Mouse (Mus musculus): ENCODE data around the gene Vamp2. TPM values are rescaled to one million over a fixed set of nuclear protein-coding genes. Genes with fewer than 3 reads are reported as not detected.
A peak's percentile ranks its signal among the peaks of the same experiment; 100 is the strongest.

The Vamp2 gene
- polyA plus RNA-seq, 1 experiment from 2014 or later: 95.9 TPM

- Histone ChIP-seq H3K9ac (ENCODE audit: low read length) (peak overlapping the region; percentile 75), H3K4me1 (replicated peaks; ENCODE audit: control insufficient read depth, insufficient read depth, low read length) (peaks cover 29% of the 10 kb centered on the region), H3K9me3 (ENCODE audit: control insufficient read depth, low read length) (no peaks in the 10 kb centered on the region), H3K4me3 (ENCODE audit: low read depth, low read length) (peak overlapping the region; percentile 74), H3K27me3 (ENCODE audit: control insufficient read depth, insufficient read depth, low read length) (peaks cover 13% of the 10 kb centered on the region), H3K4me2 (ENCODE audit: low read depth, low read length, severe bottlenecking) (peak overlapping the region; percentile 97), H3K27ac (ENCODE audit: low read depth, low read length) (peak overlapping the region; percentile 55), H3K36me3 (ENCODE audit: control insufficient read depth, insufficient read depth, low read length) (no peaks in the 10 kb centered on the region; the same call in 1 of the 2 replicates)
- DNase-seq (ENCODE audit: low spot score) (peak; percentile 85), ATAC-seq (replicated peaks; ENCODE audit: low FRiP score) (peak; percentile 22; the same call in 1 of the 2 replicates)
- 1% methylated on average over 45 of the region's 45 CpGs for WGBS
Measured at GRCm38 (mm10) chr11:69117737-69118695, 29.7 kb downstream of the Vamp2 start.

- 3% methylated on average over 15 of the region's 15 CpGs for WGBS
- H3K27ac ChIP-seq (ENCODE audit: low read depth, low read length): no peak overlapping the region
- peak overlapping the region; percentile 74 for H3K4me3 ChIP-seq (ENCODE audit: low read depth, low read length)
- H3K9me3 ChIP-seq (ENCODE audit: control insufficient read depth, low read length): no peaks in the 10 kb centered on the region
- peaks cover 13% of the 10 kb centered on the region for H3K27me3 ChIP-seq (ENCODE audit: control insufficient read depth, insufficient read depth, low read length)
- peak overlapping the region; percentile 97 for H3K4me2 ChIP-seq (ENCODE audit: low read depth, low read length, severe bottlenecking)
- peaks cover 30% of the 10 kb centered on the region for H3K4me1 ChIP-seq (replicated peaks; ENCODE audit: control insufficient read depth, insufficient read depth, low read length)
- H3K9ac ChIP-seq (ENCODE audit: low read length): no peak overlapping the region; the same call in 1 of the 2 replicates
- no peak for ATAC-seq (replicated peaks; ENCODE audit: low FRiP score)
- no peaks in the 10 kb centered on the region; the same call in 1 of the 2 replicates for H3K36me3 ChIP-seq (ENCODE audit: control insufficient read depth, insufficient read depth, low read length)
- DNase-seq (ENCODE audit: low spot score): peak; percentile 92
Measured at GRCm38 (mm10) chr11:69118765-69119164, 30.5 kb downstream of the Vamp2 start.

- Histone ChIP-seq H3K4me1 (replicated peaks; ENCODE audit: control insufficient read depth, insufficient read depth, low read length) (peaks cover 30% of the 10 kb centered on the region), H3K4me2 (ENCODE audit: low read depth, low read length, severe bottlenecking) (peak overlapping the region; percentile 96), H3K36me3 (ENCODE audit: control insufficient read depth, insufficient read depth, low read length) (no peaks in the 10 kb centered on the region; the same call in 1 of the 2 replicates), H3K27ac (ENCODE audit: low read depth, low read length) (no peak overlapping the region), H3K27me3 (ENCODE audit: control insufficient read depth, insufficient read depth, low read length) (peaks cover 13% of the 10 kb centered on the region), H3K9ac (ENCODE audit: low read length) (no peak overlapping the region; the same call in 1 of the 2 replicates), H3K9me3 (ENCODE audit: control insufficient read depth, low read length) (no peaks in the 10 kb centered on the region), H3K4me3 (ENCODE audit: low read depth, low read length) (peak overlapping the region; percentile 76)
- 27% methylated on average over 14 of the region's 14 CpGs for WGBS
- ATAC-seq (replicated peaks; ENCODE audit: low FRiP score): no peak
- no peak for DNase-seq (ENCODE audit: low spot score)
Measured at GRCm38 (mm10) chr11:69119446-69120155, 31.3 kb downstream of the Vamp2 start.

GRCm38 (mm10) chr11:69120221-69121000, 32.1 kb downstream of the Vamp2 start, which contains the start of gene Hes7:
Hes7 (plus strand) TSS chr11:69120404.
- peaks cover 30% of the 10 kb centered on the region for H3K4me1 ChIP-seq (replicated peaks; ENCODE audit: control insufficient read depth, insufficient read depth, low read length)
- ATAC-seq (replicated peaks; ENCODE audit: low FRiP score) (no peak), DNase-seq (ENCODE audit: low spot score) (peak; percentile 76)
- H3K27ac ChIP-seq (ENCODE audit: low read depth, low read length): no peak within 1 kb of the TSS
- peak within 1 kb of the TSS; percentile 97 for H3K4me2 ChIP-seq (ENCODE audit: low read depth, low read length, severe bottlenecking)
- peaks cover 13% of the 10 kb centered on the region for H3K27me3 ChIP-seq (ENCODE audit: control insufficient read depth, insufficient read depth, low read length)
- WGBS: 2% methylated on average over 27 of the region's 27 CpGs
- peak within 1 kb of the TSS; percentile 69 for H3K9ac ChIP-seq (ENCODE audit: low read length)
- no peaks in the 10 kb centered on the region; the same call in 1 of the 2 replicates for H3K36me3 ChIP-seq (ENCODE audit: control insufficient read depth, insufficient read depth, low read length)
- H3K4me3 ChIP-seq (ENCODE audit: low read depth, low read length): peak within 1 kb of the TSS; percentile 76
- no peaks in the 10 kb centered on the region for H3K9me3 ChIP-seq (ENCODE audit: control insufficient read depth, low read length)

GRCm38 (mm10) chr11:69121001-69121740, 32.9 kb downstream of the Vamp2 start:
- Histone ChIP-seq H3K9me3 (ENCODE audit: control insufficient read depth, low read length) (no peaks in the 10 kb centered on the region), H3K4me1 (replicated peaks; ENCODE audit: control insufficient read depth, insufficient read depth, low read length) (peaks cover 34% of the 10 kb centered on the region), H3K36me3 (ENCODE audit: control insufficient read depth, insufficient read depth, low read length) (no peaks in the 10 kb centered on the region; the same call in 1 of the 2 replicates), H3K27ac (ENCODE audit: low read depth, low read length) (no peak overlapping the region), H3K4me2 (ENCODE audit: low read depth, low read length, severe bottlenecking) (peak overlapping the region; percentile 96), H3K4me3 (ENCODE audit: low read depth, low read length) (peak overlapping the region; percentile 76), H3K27me3 (ENCODE audit: control insufficient read depth, insufficient read depth, low read length) (peaks cover 13% of the 10 kb centered on the region), H3K9ac (ENCODE audit: low read length) (peak overlapping the region; percentile 69)
- DNase-seq (ENCODE audit: low spot score) (peak; percentile 70), ATAC-seq (replicated peaks; ENCODE audit: low FRiP score) (no peak)
- under 1% methylated on average over 33 of the region's 33 CpGs for WGBS

GRCm38 (mm10) chr11:69121741-69122335, 33.5 kb downstream of the Vamp2 start:
- no peaks in the 10 kb centered on the region; the same call in 1 of the 2 replicates for H3K36me3 ChIP-seq (ENCODE audit: control insufficient read depth, insufficient read depth, low read length)
- H3K4me3 ChIP-seq (ENCODE audit: low read depth, low read length): peak overlapping the region; percentile 76
- peak overlapping the region; percentile 96 for H3K4me2 ChIP-seq (ENCODE audit: low read depth, low read length, severe bottlenecking)

GRCm38 (mm10) chr11:69122336-69122951, 34.2 kb downstream of the Vamp2 start, which contains the start of gene 9130213A22Rik:
9130213A22Rik (minus strand) TSS chr11:69122589.
- Histone ChIP-seq H3K4me1 (replicated peaks; ENCODE audit: control insufficient read depth, insufficient read depth, low read length) (peaks cover 34% of the 10 kb centered on the region), H3K9ac (ENCODE audit: low read length) (peak within 1 kb of the TSS; percentile 69), H3K27me3 (ENCODE audit: control insufficient read depth, insufficient read depth, low read length) (peaks cover 13% of the 10 kb centered on the region), H3K27ac (ENCODE audit: low read depth, low read length) (peak within 1 kb of the TSS; percentile 37; the same call in 1 of the 2 replicates), H3K9me3 (ENCODE audit: control insufficient read depth, low read length) (no peaks in the 10 kb centered on the region), H3K36me3 (ENCODE audit: control insufficient read depth, insufficient read depth, low read length) (no peaks in the 10 kb centered on the region; the same call in 1 of the 2 replicates), H3K4me3 (ENCODE audit: low read depth, low read length) (peak within 1 kb of the TSS; percentile 76), H3K4me2 (ENCODE audit: low read depth, low read length, severe bottlenecking) (peak within 1 kb of the TSS; percentile 96)
- ATAC-seq (replicated peaks; ENCODE audit: low FRiP score) (peak; percentile 66), DNase-seq (ENCODE audit: low spot score) (peak; percentile 95)
- under 1% methylated on average over 62 of the region's 66 CpGs for WGBS

More at GRCm38 (mm10) chr11:69121741-69122335, 33.5 kb downstream of the Vamp2 start:
- Histone ChIP-seq H3K27me3 (ENCODE audit: control insufficient read depth, insufficient read depth, low read length) (peaks cover 10% of the 10 kb centered on the region), H3K9ac (ENCODE audit: low read length) (peak overlapping the region; percentile 69), H3K27ac (ENCODE audit: low read depth, low read length) (no peak overlapping the region), H3K9me3 (ENCODE audit: control insufficient read depth, low read length) (no peaks in the 10 kb centered on the region), H3K4me1 (replicated peaks; ENCODE audit: control insufficient read depth, insufficient read depth, low read length) (peaks cover 37% of the 10 kb centered on the region)
- DNase-seq (ENCODE audit: low spot score) (no peak), ATAC-seq (replicated peaks; ENCODE audit: low FRiP score) (no peak)
- 0% methylated on average over 30 of the region's 32 CpGs for WGBS
